Mouse (Mus musculus): ENCODE data around the gene Gm11634. TPM values are rescaled to one million over a fixed set of nuclear protein-coding genes. Genes with fewer than 3 reads are reported as not detected.
"Not testable (repeated sequence)": the region's sequence is repeated elsewhere in the genome, so short reads cannot be mapped to it uniquely, and the experiment has no call there.

The Gm11634 gene
- not detected in 2 replicates for polyA plus RNA-seq (2015; fragmentation: Nextera tagmentation; extraction: Ambion mirVana)

GRCm38 (mm10) chr11:101599156-101599555 is at the start of gene Gm11634:
Gene Gm11634 (minus strand): TSS chr11:101599256.
- 84% methylated on average over 6 of the region's 6 CpGs for WGBS
- no peak within 1 kb of the TSS for H3K9ac ChIP-seq
- no peaks in the 10 kb centered on the region for H3K27me3 ChIP-seq (replicated peaks)
- H3K27ac ChIP-seq: no peak within 1 kb of the TSS
- no peak within 1 kb of the TSS for H3K4me2 ChIP-seq
- no peak within 1 kb of the TSS for H3K4me3 ChIP-seq
- no peak for ATAC-seq (replicated peaks)
- H3K4me1 ChIP-seq: peaks cover under 1% of the 10 kb centered on the region
- no peaks in the 10 kb centered on the region for H3K9me3 ChIP-seq
- no peaks in the 10 kb centered on the region for H3K36me3 ChIP-seq (replicated peaks)

GRCm38 (mm10) chr11:101647093-101647492 is 48.0 kb upstream of the Gm11634 start:
- not testable (repeated sequence) for H3K36me3 ChIP-seq (replicated peaks); H3K9ac ChIP-seq; H3K4me3 ChIP-seq; H3K9me3 ChIP-seq; H3K4me2 ChIP-seq; ATAC-seq (replicated peaks); H3K27me3 ChIP-seq (replicated peaks)
- peak overlapping the region; percentile 93 for H3K27ac ChIP-seq
- H3K4me1 ChIP-seq: peaks cover 12% of the 10 kb centered on the region
- WGBS: 93% methylated on average over 10 of the region's 10 CpGs

GRCm38 (mm10) chr11:101646283-101646794 is 47.3 kb upstream of the Gm11634 start:
- 11% methylated on average over 16 of the region's 16 CpGs for WGBS
- H3K36me3 ChIP-seq (replicated peaks); H3K9me3 ChIP-seq; ATAC-seq (replicated peaks); H3K27me3 ChIP-seq (replicated peaks): not testable (repeated sequence)
- H3K4me2 ChIP-seq: peak overlapping the region; percentile 47
- peak overlapping the region; percentile 44 for H3K9ac ChIP-seq
- peak overlapping the region; percentile 93 for H3K27ac ChIP-seq
- peak overlapping the region; percentile 36 for H3K4me3 ChIP-seq
- peaks cover 12% of the 10 kb centered on the region for H3K4me1 ChIP-seq

- peak; percentile 86 for ATAC-seq (replicated peaks)
- peaks cover 15% of the 10 kb centered on the region for H3K4me1 ChIP-seq
- H3K36me3 ChIP-seq (replicated peaks); H3K27me3 ChIP-seq (replicated peaks); H3K9me3 ChIP-seq: not testable (repeated sequence)
- H3K27ac ChIP-seq: peak overlapping the region; percentile 93
- peak overlapping the region; percentile 36 for H3K4me3 ChIP-seq
- H3K4me2 ChIP-seq: peak overlapping the region; percentile 47
- under 1% methylated on average over 43 of the region's 56 CpGs for WGBS
- peak overlapping the region; percentile 44 for H3K9ac ChIP-seq
Observed at GRCm38 (mm10) chr11:101645411-101646282, 46.6 kb upstream of the Gm11634 start.

GRCm38 (mm10) chr11:101645043-101645410 is 46.0 kb upstream of the Gm11634 start:
- H3K36me3 ChIP-seq (replicated peaks); ATAC-seq (replicated peaks); H3K27me3 ChIP-seq (replicated peaks); H3K4me2 ChIP-seq; H3K4me3 ChIP-seq; H3K9me3 ChIP-seq; H3K9ac ChIP-seq: not testable (repeated sequence)
- peak overlapping the region; percentile 79 for H3K27ac ChIP-seq
- 2% methylated on average over 4 of the region's 4 CpGs for WGBS
- peaks cover 15% of the 10 kb centered on the region for H3K4me1 ChIP-seq

- H3K36me3 ChIP-seq (replicated peaks): no peaks in the 10 kb centered on the region
- no peaks in the 10 kb centered on the region for H3K9me3 ChIP-seq
- no peak overlapping the region for H3K9ac ChIP-seq
- H3K4me2 ChIP-seq: no peak overlapping the region
- no peaks in the 10 kb centered on the region for H3K27me3 ChIP-seq (replicated peaks)
- no peak overlapping the region for H3K4me3 ChIP-seq
- WGBS: 62% methylated on average over 3 of the region's 3 CpGs
- ATAC-seq (replicated peaks): no peak
- peak overlapping the region; percentile 79; the same call in 1 of the 2 replicates for H3K27ac ChIP-seq
- peaks cover 15% of the 10 kb centered on the region for H3K4me1 ChIP-seq
Observed at GRCm38 (mm10) chr11:101644591-101644990, 45.5 kb upstream of the Gm11634 start.

- Histone ChIP-seq H3K4me1 (peaks cover 15% of the 10 kb centered on the region), H3K4me3 (no peak overlapping the region), H3K27ac (no peak overlapping the region), H3K36me3 (replicated peaks) (no peaks in the 10 kb centered on the region), H3K27me3 (replicated peaks) (no peaks in the 10 kb centered on the region), H3K9ac (no peak overlapping the region), H3K4me2 (no peak overlapping the region), H3K9me3 (no peaks in the 10 kb centered on the region)
- WGBS: 45% methylated on average over 5 of the region's 5 CpGs
- no peak for ATAC-seq (replicated peaks)
Observed at GRCm38 (mm10) chr11:101642931-101643330, 43.9 kb upstream of the Gm11634 start.

GRCm38 (mm10) chr11:101641710-101642642 is 42.9 kb upstream of the Gm11634 start:
- H3K9ac ChIP-seq: 0 out of 2 replicates have a peak overlapping the region, but pooled peaks have one; percentile 39
- peaks cover 15% of the 10 kb centered on the region for H3K4me1 ChIP-seq
- peak overlapping the region; percentile 35; the same call in 1 of the 2 replicates for H3K4me3 ChIP-seq
- H3K9me3 ChIP-seq; H3K27me3 ChIP-seq (replicated peaks); H3K36me3 ChIP-seq (replicated peaks): not testable (repeated sequence)
- peak; percentile 81 for ATAC-seq (replicated peaks)
- 6% methylated on average over 13 of the region's 26 CpGs for WGBS
- peak overlapping the region; percentile 88 for H3K27ac ChIP-seq
- H3K4me2 ChIP-seq: peak overlapping the region; percentile 49

- Histone ChIP-seq H3K4me3 (peak overlapping the region; percentile 35), H3K27ac (peak overlapping the region; percentile 88), H3K4me2 (peak overlapping the region; percentile 49), H3K9ac (peak overlapping the region; percentile 39), H3K4me1 (peaks cover 10% of the 10 kb centered on the region; the same call in 1 of the 2 replicates)
- not testable (repeated sequence) for H3K9me3 ChIP-seq; H3K27me3 ChIP-seq (replicated peaks); H3K36me3 ChIP-seq (replicated peaks)
- ATAC-seq (replicated peaks): peak; percentile 83
- WGBS: 4% methylated on average over 52 of the region's 53 CpGs
Observed at GRCm38 (mm10) chr11:101640857-101641709, 42.0 kb upstream of the Gm11634 start.

GRCm38 (mm10) chr11:101639761-101640160 is 40.7 kb upstream of the Gm11634 start:
- 96% methylated on average over 4 of the region's 4 CpGs for WGBS
- H3K4me1 ChIP-seq: peaks cover 10% of the 10 kb centered on the region; the same call in 1 of the 2 replicates
- no peak for ATAC-seq (replicated peaks)

GRCm38 (mm10) chr11:101635660-101636059 is 36.6 kb upstream of the Gm11634 start:
- ATAC-seq (replicated peaks): no peak
- no peak overlapping the region for H3K4me2 ChIP-seq
- no peak overlapping the region for H3K27ac ChIP-seq
- H3K4me3 ChIP-seq: no peak overlapping the region
- H3K9me3 ChIP-seq: no peaks in the 10 kb centered on the region
- H3K9ac ChIP-seq: no peak overlapping the region
- H3K36me3 ChIP-seq (replicated peaks): no peaks in the 10 kb centered on the region
- no peaks in the 10 kb centered on the region for H3K27me3 ChIP-seq (replicated peaks)
- WGBS: 75% methylated on average over 10 of the region's 10 CpGs
- H3K4me1 ChIP-seq: peaks cover under 1% of the 10 kb centered on the region; the same call in 1 of the 2 replicates

More at GRCm38 (mm10) chr11:101639761-101640160, 40.7 kb upstream of the Gm11634 start:
- Histone ChIP-seq H3K9ac (no peak overlapping the region), H3K4me2 (no peak overlapping the region), H3K27ac (no peak overlapping the region), H3K4me3 (no peak overlapping the region), H3K36me3 (replicated peaks) (no peaks in the 10 kb centered on the region), H3K9me3 (no peaks in the 10 kb centered on the region), H3K27me3 (replicated peaks) (no peaks in the 10 kb centered on the region)

Measured in midbrain, embryonic 15.5 days (tissue).